Mouse (Mus musculus): ENCODE measurements around the gene Gm12830.
A peak's percentile ranks its signal among the peaks of the same experiment; 100 is the strongest.

Gm12830 gene

DNA sequence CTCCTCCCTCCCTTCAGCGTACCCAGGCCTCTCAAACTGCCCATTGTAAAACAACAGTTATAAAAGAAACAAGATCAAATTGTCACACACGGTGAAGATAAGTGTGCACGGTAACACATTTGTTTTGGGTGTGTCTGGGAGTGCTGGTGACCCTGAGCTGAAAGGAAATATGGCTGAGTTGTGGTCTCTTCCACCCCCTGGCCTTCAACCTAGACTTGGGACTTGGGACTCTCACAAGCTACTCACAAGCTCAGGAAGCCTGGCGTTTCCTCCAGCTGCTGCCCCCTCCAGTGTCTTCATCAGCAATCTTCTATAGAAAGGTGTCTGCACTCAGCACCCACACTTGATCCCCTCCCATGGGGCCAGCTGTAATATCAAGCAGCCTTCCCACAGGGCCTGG, 24.1 kb downstream of the Gm12830 start:
- DNase-seq: no peak

DNA sequence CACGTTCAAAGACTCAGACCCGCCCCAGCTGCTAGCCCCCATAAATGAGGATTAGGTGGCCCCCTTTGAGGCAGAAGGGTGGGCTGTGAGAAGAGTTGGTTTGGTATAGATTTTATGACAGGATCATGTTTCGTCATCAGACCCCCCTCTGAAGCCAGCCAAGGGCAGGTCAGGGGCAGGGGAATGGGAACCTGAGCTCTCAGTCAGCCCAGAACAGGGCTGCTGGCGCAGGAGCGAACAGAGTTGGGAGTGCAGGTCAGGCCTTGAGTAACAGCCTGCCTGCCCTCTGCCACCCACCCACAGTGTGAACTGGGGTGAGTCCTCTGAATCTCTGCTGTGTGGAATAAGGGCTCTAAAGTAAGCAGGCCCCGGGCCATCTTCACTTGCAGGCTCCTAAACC, 25.2 kb downstream of the Gm12830 start:
- DNase-seq: no peak

DNA sequence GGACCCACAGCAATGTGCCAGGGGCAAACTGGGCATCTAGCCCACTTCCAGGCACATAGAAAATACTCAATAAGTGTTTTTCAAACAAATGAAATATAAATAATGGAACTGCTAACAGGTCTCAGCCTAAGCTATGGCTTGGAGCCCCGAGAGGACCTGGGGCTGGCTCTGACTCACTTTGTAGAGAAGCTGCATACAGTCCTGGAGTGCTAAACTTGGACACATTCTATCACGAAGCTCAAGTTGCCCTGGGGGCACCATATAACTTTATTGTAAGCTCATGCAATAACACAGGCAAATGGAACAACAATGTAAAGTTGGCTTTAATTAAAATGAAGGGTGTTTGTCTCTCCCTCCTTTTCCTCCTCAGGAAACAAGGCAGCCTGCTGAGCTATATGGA, 32.4 kb downstream of the Gm12830 start:
- no peak for DNase-seq

DNA sequence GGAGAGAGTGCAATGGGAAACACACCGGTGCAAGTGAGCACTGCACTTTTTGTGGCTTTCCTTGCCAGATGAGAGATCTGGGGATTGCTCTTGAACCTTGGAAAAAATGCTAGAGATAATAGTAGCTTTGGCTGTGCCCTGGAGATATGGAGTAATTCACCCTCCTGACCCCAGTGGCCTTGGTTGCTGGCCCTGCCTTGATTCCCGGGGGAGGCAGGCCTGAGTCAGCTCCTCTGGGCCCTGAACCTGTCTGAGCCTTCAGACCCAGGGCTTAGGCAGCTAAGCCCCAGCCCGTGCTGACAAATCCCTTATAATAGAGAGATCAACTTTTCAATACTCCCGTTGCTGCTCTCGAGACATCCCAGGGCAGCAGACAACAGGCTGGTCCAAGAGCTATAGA, 36.9 kb downstream of the Gm12830 start:
- DNase-seq: no peak

DNA sequence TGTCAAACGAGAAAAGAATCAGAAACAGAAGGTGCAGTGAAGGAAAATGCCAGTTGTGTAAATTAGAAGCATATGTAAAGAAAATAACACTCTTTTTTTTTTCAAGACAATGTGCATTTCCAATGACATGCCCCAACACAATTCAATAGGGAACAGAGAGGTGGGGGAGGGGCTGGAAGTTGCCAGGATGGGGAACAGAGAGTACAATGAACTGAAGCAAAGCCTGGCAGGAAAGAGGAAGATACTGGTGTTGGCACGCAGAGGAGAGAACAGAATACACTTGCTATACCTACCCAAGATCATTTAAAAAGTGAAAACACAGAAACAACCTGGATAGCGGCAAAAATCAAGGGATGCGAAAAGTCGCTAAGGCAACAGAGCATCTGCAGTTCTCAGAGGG, 41.6 kb downstream of the Gm12830 start:
- DNase-seq: no peak

DNA sequence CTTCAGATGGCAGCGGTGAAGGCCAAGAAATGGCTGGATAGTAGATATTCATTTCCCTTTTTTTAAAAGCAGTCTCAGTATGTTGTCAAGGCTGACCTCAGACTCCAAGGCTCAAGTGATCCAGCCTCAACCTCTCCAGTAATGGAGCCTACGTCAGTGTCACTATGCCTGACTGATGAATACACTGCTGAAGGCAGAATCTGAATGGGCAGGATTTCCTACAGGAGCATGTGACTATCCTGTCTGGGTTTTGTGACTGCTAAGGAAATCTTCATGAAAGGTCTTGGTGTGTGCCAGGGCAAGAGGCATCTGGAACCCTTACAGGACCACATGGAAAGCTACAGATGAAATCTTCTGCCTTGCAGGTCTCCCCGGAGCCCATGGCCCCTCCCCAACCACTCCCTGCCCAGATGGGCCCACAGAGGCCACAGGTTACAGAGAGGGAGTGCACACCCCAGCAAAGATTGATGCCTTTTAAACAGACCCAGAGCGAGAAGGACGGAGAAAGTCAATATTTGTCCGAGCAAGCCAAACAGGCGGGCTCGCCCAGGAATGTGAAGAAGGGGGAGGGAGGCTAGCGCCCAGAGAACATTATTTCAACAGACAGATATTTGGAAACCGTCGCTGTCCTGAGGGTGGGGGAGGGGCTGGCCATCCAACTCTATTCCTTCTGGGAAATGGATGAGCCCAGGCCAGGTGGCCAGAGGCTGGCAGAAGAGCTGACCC, 48.4 kb downstream of the Gm12830 start:
- DNase-seq: peak; percentile 65 to 75

DNA sequence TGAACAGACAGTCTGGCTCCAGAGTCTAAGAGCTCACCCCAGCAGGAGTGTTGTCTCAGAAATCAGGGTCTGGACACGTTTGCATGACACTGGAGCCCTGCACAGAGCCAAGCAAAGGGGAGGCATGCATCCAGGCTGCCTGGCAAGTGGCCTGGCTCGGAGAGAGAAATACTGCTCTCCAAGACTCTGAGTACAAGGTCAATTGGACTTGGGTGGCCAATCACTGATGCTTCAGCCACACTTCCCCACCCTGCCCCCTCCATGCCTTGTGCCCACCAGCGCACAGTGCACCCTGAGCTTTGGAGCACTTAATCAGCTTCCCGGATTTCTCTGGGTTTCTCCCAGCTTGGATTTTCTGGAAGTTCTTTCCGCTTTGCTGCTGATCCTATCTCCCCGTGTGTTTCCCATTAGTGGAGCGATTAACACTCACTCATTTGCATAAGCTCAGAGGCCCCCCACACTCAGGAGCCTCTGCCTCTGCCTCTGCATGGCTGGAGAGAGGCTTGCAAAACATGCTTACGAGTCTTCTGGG, 55.0 kb downstream of the Gm12830 start:
- DNase-seq: no peak

GRCm38 (mm10) chr4:114882232-114882631, 60.7 kb downstream of the Gm12830 start:
- DNase-seq: no peak

GRCm38 (mm10) chr4:114897853-114898252, 76.3 kb downstream of the Gm12830 start:
- DNase-seq: peak; percentile 35 to 56

- no peak for DNase-seq
Measured at GRCm38 (mm10) chr4:114899885-114900284, 78.4 kb downstream of the Gm12830 start.

DNA sequence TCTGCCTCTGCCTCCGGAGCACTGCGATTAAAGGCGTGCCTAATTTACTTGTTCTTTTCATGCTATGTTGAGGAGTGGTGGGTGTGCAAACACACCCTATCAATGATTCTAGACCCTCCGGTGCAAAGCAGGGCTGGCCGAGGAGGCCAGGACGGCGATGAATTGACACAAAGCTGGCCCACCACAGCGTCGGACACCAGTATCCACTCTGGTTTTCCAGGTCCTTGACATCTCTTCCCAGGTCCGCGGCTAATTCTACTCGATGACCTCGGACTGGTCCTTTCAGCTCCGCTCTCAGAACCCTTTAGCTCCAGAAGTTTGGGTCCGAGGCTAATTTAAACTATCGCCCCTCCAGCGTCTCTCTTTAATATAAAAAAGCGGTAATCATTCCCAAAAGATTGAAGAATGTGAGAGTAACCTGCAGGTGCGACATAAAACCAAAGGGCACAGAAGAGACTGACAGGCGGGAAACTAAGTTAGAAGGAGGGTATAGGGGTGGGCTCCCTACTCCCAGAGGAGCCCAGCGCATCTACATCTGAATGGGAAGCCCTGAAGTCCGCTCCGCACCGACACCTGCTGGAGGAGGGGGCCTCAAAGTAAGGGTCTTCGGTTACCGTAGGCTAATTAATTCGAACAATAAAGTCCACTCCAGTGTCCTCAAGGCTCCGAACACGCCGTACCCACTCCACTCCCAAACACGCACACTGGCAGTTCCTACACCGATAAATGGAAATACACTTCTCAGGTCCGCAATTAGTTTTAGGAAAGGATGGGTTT, 79.5 kb downstream of the Gm12830 start:
- DNase-seq: no peak

DNA sequence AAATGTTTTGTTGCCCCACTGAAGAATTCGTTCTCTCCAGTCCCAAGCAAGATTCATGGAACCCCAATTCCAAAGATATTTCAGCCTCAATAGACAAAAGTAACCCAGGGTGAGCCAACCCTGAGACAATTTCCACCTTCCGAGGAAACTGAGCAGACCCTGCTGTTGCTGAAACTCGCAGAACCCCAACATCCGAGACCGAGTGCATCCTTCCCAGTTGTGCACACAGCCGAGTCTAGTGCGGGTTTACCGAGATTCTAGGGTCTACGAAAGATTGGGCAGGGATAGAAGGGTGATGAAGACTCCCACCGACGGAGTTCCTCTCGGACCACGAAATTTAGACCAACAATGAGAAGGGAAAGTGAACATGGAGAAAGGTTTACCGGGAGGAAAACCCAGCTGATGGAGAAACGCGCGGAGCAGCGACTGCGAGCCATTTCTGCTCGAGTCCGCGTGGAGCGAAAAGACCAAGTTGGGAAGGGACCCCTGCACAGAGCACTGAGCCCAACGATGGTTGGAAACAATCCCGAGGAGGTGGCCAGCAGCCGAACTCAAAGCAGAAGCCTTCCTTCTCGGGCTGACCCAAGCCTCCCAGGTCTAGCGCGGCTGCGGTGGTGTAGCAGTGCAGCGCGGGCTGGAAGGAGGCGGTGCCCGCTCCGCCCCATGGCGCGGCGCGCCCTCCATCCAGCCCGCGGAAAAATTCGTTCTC, 80.3 kb downstream of the Gm12830 start:
- DNase-seq: no peak

DNA sequence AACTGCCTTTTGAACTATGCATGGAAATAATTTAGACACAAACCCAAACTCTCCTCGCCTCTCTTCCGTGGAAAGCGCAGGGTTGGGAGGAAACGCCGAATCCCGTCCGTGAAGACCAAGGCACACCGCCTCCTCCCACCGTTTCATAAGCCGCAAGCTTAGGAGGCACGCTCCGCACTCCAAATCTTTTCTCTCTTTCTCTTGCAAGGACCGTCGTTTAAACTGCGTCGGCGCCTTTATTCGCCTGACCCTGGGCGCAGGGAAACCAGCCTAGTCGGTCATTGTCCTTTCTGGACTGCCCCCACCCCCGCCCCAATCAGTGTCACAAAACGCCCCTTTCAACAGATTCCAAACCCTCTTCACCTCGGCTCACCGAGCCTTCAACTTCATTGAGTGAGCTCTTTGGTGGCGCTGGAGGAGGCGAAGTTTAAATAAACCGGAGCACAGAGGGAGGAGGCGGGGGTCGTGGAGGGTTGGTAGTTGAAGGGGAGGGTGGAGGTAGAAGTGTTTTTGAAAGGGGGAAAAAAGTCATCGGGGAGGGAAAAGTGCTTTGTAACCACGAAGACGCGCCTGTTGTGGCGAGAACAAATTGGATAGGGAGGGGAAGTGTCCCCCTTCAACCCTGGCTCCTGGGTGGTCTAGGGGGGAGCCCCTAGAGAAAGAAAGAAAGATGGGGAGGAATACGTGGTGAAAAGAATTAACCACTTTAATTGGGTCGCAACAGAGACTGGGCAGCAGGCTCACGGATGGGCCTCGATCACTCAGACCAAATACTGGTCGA, 81.3 kb downstream of the Gm12830 start:
- no peak for DNase-seq

DNA sequence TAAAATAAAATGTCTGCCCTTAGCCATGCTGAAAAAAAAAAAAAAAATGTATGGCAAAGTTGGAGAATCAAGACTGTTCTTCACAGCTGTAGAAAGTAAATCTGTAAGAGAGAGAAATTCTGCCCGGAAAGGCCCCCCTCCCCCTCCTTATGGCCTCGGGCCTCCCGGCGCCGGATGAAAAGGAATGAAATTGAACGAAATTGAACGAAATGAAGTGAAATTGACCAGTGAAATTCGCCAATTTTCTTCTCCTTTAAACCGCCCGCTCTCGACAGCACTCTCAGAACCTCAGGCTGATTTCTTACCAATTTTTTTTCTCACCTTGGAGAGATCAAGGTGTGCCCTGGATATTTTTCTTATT, 81.9 kb downstream of the Gm12830 start:
- no peak for DNase-seq

- no peak for DNase-seq
Measured at GRCm38 (mm10) chr4:114905501-114905900, 84.0 kb downstream of the Gm12830 start.

All from lung, adult 18-20 months (tissue).